Mouse (Mus musculus): Measurements from ENCODE around the gene Rara. TPM values are rescaled to one million over a fixed set of nuclear protein-coding genes. Genes with fewer than 3 reads are reported as not detected.

Gene Rara
- polyA plus RNA-seq, 1 experiment, result 31.9 TPM

GRCm38 (mm10) chr11:98940776-98941175 lies 13.2 kb downstream of the Rara start:
- Histone ChIP-seq H3K79me2 (ENCODE audit: control insufficient read depth, insufficient read depth) (peaks cover 81% of the 10 kb centered on the region), H3K27me3 (ENCODE audit: control insufficient read depth, insufficient read depth, insufficient read length) (no peaks in the 10 kb centered on the region), H3ac (ENCODE audit: control insufficient read depth, insufficient read length, low read depth) (no peak overlapping the region), H3K79me3 (ENCODE audit: low read depth) (peaks cover 65% of the 10 kb centered on the region), H3K4me3 (ENCODE audit: insufficient read depth, poor library complexity, severe bottlenecking) (peak overlapping the region; percentile 32), H3K36me3 (ENCODE audit: control insufficient read depth, insufficient read depth) (no peaks in the 10 kb centered on the region)
- TF ChIP-seq FOSL1 (IDR thresholded peaks at IDR 0.05; ENCODE audit: insufficient read depth, low read length, poor library complexity, severe bottlenecking) (no peak), CEBPB (IDR thresholded peaks at IDR 0.05; ENCODE audit: low read depth) (no peak), CTCF (IDR thresholded peaks at IDR 0.05; ENCODE audit: control insufficient read depth, insufficient read depth, insufficient read length) (no peak), MYOD1 (IDR thresholded peaks at IDR 0.05; ENCODE audit: control insufficient read depth, insufficient read length, low read depth) (peak; percentile 54), MAX (IDR thresholded peaks at IDR 0.05) (no peak), USF1 (IDR thresholded peaks at IDR 0.05; ENCODE audit: low read depth) (no peak)

- H3K27me3 ChIP-seq (ENCODE audit: control insufficient read depth, insufficient read depth, insufficient read length), result no peaks in the 10 kb centered on the region
- peaks cover 70% of the 10 kb centered on the region for H3K79me3 ChIP-seq (ENCODE audit: low read depth)
- H3K4me3 ChIP-seq (ENCODE audit: insufficient read depth, poor library complexity, severe bottlenecking), result peak overlapping the region; percentile 32
- peaks cover 87% of the 10 kb centered on the region for H3K79me2 ChIP-seq (ENCODE audit: control insufficient read depth, insufficient read depth)
- peak overlapping the region; percentile 72 for H3ac ChIP-seq (ENCODE audit: control insufficient read depth, insufficient read length, low read depth)
- TF ChIP-seq MAX (IDR thresholded peaks at IDR 0.05) (no peak), MYOG (IDR thresholded peaks at IDR 0.05; ENCODE audit: control insufficient read depth, extremely low read depth, insufficient read length) (no peak), FOSL1 (IDR thresholded peaks at IDR 0.05; ENCODE audit: insufficient read depth, low read length, poor library complexity, severe bottlenecking) (no peak), CEBPB (IDR thresholded peaks at IDR 0.05; ENCODE audit: low read depth) (no peak), USF1 (IDR thresholded peaks at IDR 0.05; ENCODE audit: low read depth) (no peak), MYOD1 (IDR thresholded peaks at IDR 0.05; ENCODE audit: control insufficient read depth, insufficient read length, low read depth) (no peak)
- H3K36me3 ChIP-seq (ENCODE audit: control insufficient read depth, insufficient read depth), result no peaks in the 10 kb centered on the region
These were observed 13.8 kb downstream of the Rara start for GRCm38 (mm10) chr11:98941341-98941825.

GRCm38 (mm10) chr11:98941826-98942550 lies 14.4 kb downstream of the Rara start:
- H3ac ChIP-seq (ENCODE audit: control insufficient read depth, insufficient read length, low read depth), result peak overlapping the region; percentile 72

GRCm38 (mm10) chr11:98942555-98942922 lies 14.9 kb downstream of the Rara start:
- H3K4me3 ChIP-seq (ENCODE audit: insufficient read depth, poor library complexity, severe bottlenecking), result peak overlapping the region; percentile 32
- H3K36me3 ChIP-seq (ENCODE audit: control insufficient read depth, insufficient read depth), result peaks cover 4% of the 10 kb centered on the region
- peak overlapping the region; percentile 34 for H3ac ChIP-seq (ENCODE audit: control insufficient read depth, insufficient read length, low read depth)
- H3K79me2 ChIP-seq (ENCODE audit: control insufficient read depth, insufficient read depth), result peaks cover 98% of the 10 kb centered on the region
- H3K79me3 ChIP-seq (ENCODE audit: low read depth), result peaks cover 80% of the 10 kb centered on the region
- H3K27me3 ChIP-seq (ENCODE audit: control insufficient read depth, insufficient read depth, insufficient read length), result no peaks in the 10 kb centered on the region
- no peak for TF ChIP-seq MYOG (IDR thresholded peaks at IDR 0.05; ENCODE audit: control insufficient read depth, extremely low read depth, insufficient read length)
- no peak for TF ChIP-seq CEBPB (IDR thresholded peaks at IDR 0.05; ENCODE audit: low read depth)
- no peak for TF ChIP-seq MAX (IDR thresholded peaks at IDR 0.05)

More at GRCm38 (mm10) chr11:98941826-98942550, 14.4 kb downstream of the Rara start:
- Histone ChIP-seq H3K79me2 (ENCODE audit: control insufficient read depth, insufficient read depth) (peaks cover 93% of the 10 kb centered on the region), H3K36me3 (ENCODE audit: control insufficient read depth, insufficient read depth) (no peaks in the 10 kb centered on the region), H3K4me3 (ENCODE audit: insufficient read depth, poor library complexity, severe bottlenecking) (peak overlapping the region; percentile 32), H3K27me3 (ENCODE audit: control insufficient read depth, insufficient read depth, insufficient read length) (no peaks in the 10 kb centered on the region), H3K79me3 (ENCODE audit: low read depth) (peaks cover 75% of the 10 kb centered on the region)
- TF ChIP-seq MAX (IDR thresholded peaks at IDR 0.05) (peak; percentile 58), FOSL1 (IDR thresholded peaks at IDR 0.05; ENCODE audit: insufficient read depth, low read length, poor library complexity, severe bottlenecking) (no peak), USF1 (IDR thresholded peaks at IDR 0.05; ENCODE audit: low read depth) (peak; percentile 99), CEBPB (IDR thresholded peaks at IDR 0.05; ENCODE audit: low read depth) (no peak), MYOG (IDR thresholded peaks at IDR 0.05; ENCODE audit: control insufficient read depth, extremely low read depth, insufficient read length) (no peak), MYOD1 (IDR thresholded peaks at IDR 0.05; ENCODE audit: control insufficient read depth, insufficient read length, low read depth) (no peak), CTCF (IDR thresholded peaks at IDR 0.05; ENCODE audit: control insufficient read depth, insufficient read depth, insufficient read length) (no peak)

- no peaks in the 10 kb centered on the region for H3K27me3 ChIP-seq (ENCODE audit: control insufficient read depth, insufficient read depth, insufficient read length)
- peaks cover 98% of the 10 kb centered on the region for H3K79me2 ChIP-seq (ENCODE audit: control insufficient read depth, insufficient read depth)
- peaks cover 82% of the 10 kb centered on the region for H3K79me3 ChIP-seq (ENCODE audit: low read depth)
- TF ChIP-seq MAX (IDR thresholded peaks at IDR 0.05), result no peak
- TF ChIP-seq FOSL1 (IDR thresholded peaks at IDR 0.05; ENCODE audit: insufficient read depth, low read length, poor library complexity, severe bottlenecking), result no peak
- TF ChIP-seq MYOG (IDR thresholded peaks at IDR 0.05; ENCODE audit: control insufficient read depth, extremely low read depth, insufficient read length), result no peak
- no peak for TF ChIP-seq USF1 (IDR thresholded peaks at IDR 0.05; ENCODE audit: low read depth)
- H3K4me3 ChIP-seq (ENCODE audit: insufficient read depth, poor library complexity, severe bottlenecking), result peak overlapping the region; percentile 14
- peak overlapping the region; percentile 21 for H3ac ChIP-seq (ENCODE audit: control insufficient read depth, insufficient read length, low read depth)
- peaks cover 10% of the 10 kb centered on the region for H3K36me3 ChIP-seq (ENCODE audit: control insufficient read depth, insufficient read depth)
These were observed 15.5 kb downstream of the Rara start for GRCm38 (mm10) chr11:98942923-98943641.

Measured in C2C12 (cell line).